Mouse (Mus musculus): ENCODE measurements around the gene Gm21970. TPM values are rescaled to one million over a fixed set of nuclear protein-coding genes. Genes with fewer than 3 reads are reported as not detected.

Gene Gm21970
- polyA plus RNA-seq (2012; rRNA removed) = not detected in 2 replicates

DNA sequence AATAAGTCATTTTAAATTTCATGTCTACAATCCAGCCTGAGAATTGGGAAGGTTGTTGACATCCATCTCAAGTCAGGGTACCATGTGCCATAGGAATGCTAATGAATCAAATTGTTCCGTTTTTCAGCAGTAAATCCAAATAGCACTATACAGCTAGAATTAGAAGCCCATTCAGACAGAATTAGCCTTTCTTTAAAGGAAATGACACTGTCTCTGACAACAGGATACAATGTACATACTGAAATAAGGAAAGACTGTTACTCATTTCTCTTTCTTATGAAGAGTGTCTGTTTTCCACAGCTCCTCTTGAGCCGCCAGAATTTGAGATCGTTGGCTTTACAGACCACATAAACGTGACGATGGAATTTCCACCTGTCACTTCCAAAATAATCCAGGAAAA, at the start of gene Gm21970:
Gene Gm21970 (plus strand): TSS at position 301 of the 400 bp plus-strand sequence.
- WGBS = 72% methylated on average over 5 of the region's 5 CpGs
- DNase-seq (ENCODE audit: low read depth, low spot score) = no peak

DNA sequence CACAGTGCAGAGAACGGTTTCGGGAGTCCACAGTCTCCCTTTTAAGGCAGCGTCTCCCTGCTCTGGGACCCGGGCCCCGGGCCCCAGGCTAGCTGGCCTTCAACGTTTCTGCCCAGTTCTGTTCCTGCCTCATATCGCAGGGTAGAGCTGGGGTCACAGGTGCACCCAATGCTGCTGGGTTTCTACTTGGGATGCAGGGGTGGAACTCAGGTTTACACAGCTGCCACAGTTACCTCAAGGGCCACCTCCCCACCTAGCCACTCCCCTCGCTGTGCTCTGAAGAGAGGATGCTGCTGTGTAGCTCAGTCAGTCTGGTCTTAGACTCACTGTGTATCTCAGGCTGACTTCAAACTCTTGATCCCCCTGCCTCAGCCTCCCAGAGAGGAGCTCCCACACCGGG, 45.0 kb upstream of the Gm21970 start:
- WGBS = 63% methylated on average over 9 of the region's 9 CpGs
- no peak for DNase-seq (ENCODE audit: low read depth, low spot score)

DNA sequence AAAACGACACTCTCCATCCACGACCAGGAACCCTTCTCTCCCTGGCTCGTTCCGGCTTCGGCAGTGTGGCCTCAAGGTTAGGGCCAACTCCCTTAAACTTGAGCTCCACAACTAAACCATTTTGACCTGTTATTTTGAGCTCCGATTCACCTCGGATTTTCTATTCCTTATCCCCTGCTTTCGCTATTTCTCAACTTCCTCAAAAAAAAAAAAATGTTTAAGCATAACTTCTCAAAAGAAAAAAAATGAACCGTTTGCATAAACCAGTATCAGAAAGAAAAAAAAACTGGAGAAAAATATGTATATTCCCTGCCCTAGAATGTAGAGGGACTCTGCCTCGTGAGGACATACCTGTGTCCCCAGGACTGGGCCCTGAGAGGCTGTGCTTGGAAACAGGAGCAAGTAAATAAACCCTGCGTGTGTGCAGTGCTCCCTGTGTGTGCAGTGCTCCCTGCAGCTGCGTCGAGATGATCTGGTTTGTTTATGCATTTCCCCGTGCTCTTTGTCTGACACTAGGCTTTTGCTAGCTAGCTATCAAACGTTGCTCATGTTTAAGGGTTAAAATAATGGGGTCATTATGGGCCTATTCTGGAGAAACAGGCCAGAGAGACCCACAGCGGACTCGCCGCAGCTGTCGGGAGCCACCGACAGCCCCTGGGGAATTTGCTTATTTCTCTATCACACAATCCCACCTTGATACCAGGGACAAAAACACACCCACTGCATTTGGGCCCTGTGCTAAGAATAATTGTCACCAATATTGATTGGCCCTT, 43.8 kb upstream of the Gm21970 start:
- 57% methylated on average over 20 of the region's 20 CpGs for WGBS
- DNase-seq (ENCODE audit: low read depth, low spot score) = no peak

DNA sequence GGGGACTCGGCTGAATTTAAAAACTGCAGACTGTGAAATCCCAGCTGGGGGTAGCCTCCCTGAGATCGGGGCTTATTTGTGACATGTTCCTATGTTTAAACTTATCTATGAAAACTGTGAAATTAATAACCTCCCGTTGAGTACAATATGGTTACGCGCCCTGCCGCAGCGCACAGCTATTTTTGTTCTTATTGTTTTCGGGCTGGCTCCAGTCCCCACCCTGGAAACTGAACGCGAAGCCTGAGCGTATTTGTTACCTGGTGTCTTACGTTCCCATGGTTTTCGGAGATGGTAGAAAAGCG, 43.3 kb upstream of the Gm21970 start:
- DNase-seq (ENCODE audit: low read depth, low spot score) = no peak
- 77% methylated on average over 14 of the region's 14 CpGs for WGBS

- DNase-seq (ENCODE audit: low read depth, low spot score) = no peak
- 76% methylated on average over 28 of the region's 28 CpGs for WGBS
Observed at GRCm38 (mm10) chr16:91348588-91349330, 42.8 kb upstream of the Gm21970 start.

DNA sequence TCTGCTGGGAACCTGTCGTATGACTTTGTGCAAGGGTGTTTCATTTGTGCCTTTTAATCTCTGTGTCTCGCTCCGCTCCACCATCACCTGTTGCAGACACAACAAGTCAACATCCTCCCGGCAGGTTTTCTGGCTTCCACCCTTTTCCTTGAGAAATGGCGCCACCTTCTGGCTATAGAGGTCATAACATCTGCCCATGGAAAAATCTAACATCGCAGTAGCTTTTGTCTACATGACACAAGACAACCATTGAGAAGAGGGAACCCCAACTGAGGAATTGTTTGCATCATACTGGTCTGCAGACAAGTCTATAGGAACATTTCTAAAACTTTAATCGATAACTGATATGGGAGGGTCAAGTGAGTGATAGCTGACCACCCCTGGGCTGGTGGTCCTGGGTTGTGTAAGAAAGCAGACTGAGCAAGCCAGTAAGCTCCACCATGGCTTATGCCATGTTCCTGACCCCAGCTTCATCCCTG, 39.4 kb upstream of the Gm21970 start:
- no peak for DNase-seq (ENCODE audit: low read depth, low spot score)
- WGBS = 5% methylated on average over 7 of the region's 7 CpGs

- WGBS = 50% methylated on average over 7 of the region's 7 CpGs
Observed at GRCm38 (mm10) chr16:91352749-91353148, 38.8 kb upstream of the Gm21970 start.

DNA sequence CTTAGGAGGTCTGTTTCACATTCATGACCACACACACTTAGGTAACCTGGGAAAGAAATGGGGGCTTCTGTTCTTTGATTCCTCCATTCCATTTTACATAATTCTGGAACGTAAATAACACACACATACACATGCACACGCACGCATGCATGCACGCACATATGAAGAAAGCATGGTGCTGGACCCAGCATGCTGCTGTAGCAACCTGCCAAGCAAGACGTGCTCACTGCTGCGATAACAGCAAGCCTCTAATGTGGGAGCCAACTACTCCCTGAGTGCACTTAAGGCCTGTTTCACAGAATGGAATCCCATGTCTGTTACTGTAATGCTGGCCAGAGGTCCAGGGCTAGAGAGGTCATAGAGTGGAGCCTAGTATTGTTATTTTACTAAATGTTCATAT, 38.3 kb upstream of the Gm21970 start:
- no peak for DNase-seq (ENCODE audit: low read depth, low spot score)
- WGBS = 73% methylated on average over 6 of the region's 6 CpGs

More at GRCm38 (mm10) chr16:91352749-91353148, 38.8 kb upstream of the Gm21970 start:
- DNase-seq (ENCODE audit: low read depth, low spot score) = no peak

DNA sequence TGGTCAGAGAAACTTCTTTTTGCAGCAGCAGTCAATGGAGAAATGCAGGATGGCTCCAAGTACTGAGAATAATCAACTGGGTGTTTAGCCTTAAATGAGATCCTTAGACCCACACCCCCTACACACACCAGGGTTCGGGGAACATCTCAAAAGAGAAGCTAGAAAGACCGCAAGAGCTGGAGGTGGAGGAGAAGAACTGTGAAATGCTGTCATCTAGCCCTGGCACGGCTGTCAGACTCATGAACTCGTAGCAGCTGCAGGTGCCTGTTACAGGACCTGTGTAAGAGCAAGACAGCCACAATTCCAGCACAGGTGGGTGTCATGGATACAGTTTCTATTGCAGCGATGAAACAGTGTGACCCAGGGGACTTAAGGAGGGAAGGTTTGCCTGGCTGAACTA, 37.9 kb upstream of the Gm21970 start:
- DNase-seq (ENCODE audit: low read depth, low spot score) = no peak
- 75% methylated on average over 5 of the region's 5 CpGs for WGBS

GRCm38 (mm10) chr16:91354599-91354998, 36.9 kb upstream of the Gm21970 start:
- DNase-seq (ENCODE audit: low read depth, low spot score) = no peak
- WGBS = 60% methylated on average over 4 of the region's 4 CpGs

- DNase-seq (ENCODE audit: low read depth, low spot score) = no peak
- 71% methylated on average over 12 of the region's 12 CpGs for WGBS
Observed at GRCm38 (mm10) chr16:91355160-91355559, 36.4 kb upstream of the Gm21970 start.

DNA sequence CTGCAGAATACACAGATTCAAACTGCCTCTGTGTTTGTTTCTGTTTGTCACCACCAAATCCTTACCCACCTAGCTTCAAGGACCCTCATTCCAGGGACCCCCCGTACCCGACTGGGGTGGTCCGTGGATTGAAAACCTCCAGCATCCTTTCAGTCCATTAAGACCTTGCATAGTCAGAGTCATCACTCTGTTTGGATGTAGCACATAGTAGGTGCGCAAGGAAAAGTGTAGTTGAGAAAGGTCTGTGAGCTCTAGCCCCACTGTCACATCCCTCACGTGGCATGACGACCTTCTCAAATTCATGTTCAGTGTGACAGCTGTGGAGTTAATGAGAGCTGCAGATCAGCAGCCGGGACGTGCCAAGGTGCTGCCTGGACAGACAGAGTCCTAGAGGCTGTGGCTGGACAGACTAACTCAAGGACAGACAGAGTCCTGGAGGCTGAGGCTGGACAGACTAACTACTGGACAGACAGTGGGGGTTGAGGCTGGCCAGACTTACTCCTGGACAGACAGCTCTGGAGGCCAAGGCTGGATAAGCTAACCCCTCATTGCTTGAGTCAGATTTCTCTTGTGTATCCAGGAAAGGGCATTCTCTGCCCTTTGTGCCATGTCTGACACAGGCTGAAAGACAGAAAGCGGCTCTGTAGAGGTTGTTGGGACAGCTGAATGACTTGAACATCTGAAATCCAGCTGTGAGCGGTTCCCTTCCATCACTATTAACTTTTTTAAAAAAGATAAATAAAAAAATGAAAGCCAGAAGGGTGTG, 34.6 kb upstream of the Gm21970 start:
- no peak for DNase-seq (ENCODE audit: low read depth, low spot score)
- WGBS = 71% methylated on average over 10 of the region's 10 CpGs

- no peak for DNase-seq (ENCODE audit: low read depth, low spot score)
- 30% methylated on average over 10 of the region's 10 CpGs for WGBS
Observed at GRCm38 (mm10) chr16:91357526-91357900, 34.0 kb upstream of the Gm21970 start.

- 35% methylated on average over 8 of the region's 8 CpGs for WGBS
- no peak for DNase-seq (ENCODE audit: low read depth, low spot score)
Observed at GRCm38 (mm10) chr16:91358555-91358954, 33.0 kb upstream of the Gm21970 start.

DNA sequence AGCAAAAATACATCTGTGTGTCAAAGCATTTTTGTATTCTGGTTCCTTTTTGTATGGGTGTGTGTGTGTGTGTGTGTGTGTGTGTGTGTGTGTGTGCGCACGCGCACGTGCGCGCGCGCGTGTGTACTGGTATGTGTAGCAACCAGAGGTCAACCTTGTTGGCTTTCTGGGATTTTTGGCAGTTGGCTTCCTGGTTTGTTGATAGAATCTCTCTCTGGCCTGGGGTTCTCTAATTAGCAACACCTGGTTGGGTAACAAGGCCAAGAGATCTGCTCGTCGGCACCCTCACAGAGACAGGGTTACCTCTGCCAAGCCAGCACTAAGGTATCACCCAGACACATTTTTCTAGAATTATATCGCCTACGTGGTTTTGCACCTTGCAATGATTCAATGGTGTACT, 32.0 kb upstream of the Gm21970 start:
- WGBS = 87% methylated on average over 13 of the region's 13 CpGs
- no peak for DNase-seq (ENCODE audit: low read depth, low spot score)

- 63% methylated on average over 3 of the region's 3 CpGs for WGBS
- DNase-seq (ENCODE audit: low read depth, low spot score) = no peak
Observed at GRCm38 (mm10) chr16:91360162-91360561, 31.4 kb upstream of the Gm21970 start.

DNA sequence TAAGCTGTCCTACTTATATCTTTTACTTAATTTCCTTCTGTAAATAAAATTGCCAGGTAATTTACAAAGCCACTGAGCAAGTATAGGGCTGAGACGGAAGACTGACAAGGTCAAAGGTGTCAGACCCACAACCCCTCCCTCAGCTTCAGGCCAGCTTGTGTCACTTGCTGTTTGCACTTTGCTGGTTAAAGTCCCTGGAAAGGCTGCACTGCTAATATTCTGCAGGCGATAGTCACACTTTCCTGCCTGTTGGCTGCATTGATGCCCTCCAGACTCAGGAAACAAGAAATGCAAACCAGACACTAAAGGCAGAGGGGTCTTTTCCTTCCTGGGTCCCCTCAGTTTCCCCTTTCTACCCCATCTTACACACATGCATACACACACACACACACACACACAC, 29.5 kb upstream of the Gm21970 start:
- no peak for DNase-seq (ENCODE audit: low read depth, low spot score)
- WGBS = 77% methylated on average over 2 of the region's 2 CpGs

- 46% methylated on average over 12 of the region's 12 CpGs for WGBS
- no peak for DNase-seq (ENCODE audit: low read depth, low spot score)
Observed at GRCm38 (mm10) chr16:91362616-91363272, 28.8 kb upstream of the Gm21970 start.

GRCm38 (mm10) chr16:91363483-91363882, 28.0 kb upstream of the Gm21970 start:
- no peak for DNase-seq (ENCODE audit: low read depth, low spot score)
- WGBS = 20% methylated on average over 3 of the region's 3 CpGs

DNA sequence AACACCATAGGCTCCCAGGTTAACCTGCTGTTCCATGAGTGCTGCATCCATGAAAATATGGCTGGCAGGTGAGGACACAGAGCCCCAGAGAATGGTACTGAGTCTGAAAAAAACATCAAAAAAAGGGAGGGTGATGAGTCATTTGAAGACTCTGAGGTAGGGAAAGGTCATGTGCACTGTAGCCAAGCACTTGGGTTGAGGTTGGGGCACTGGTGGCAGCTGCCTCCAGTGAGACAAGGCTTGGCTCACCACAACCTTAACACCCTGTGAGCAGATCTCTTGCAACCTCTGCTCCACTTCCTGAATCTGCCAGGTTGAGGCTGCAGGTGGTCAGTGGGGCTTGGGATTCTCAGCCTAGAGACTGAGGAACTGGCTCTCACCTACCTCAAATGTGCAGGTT, 25.0 kb upstream of the Gm21970 start:
- no peak for DNase-seq (ENCODE audit: low read depth, low spot score)

Data from large intestine, adult 2 months (tissue).